In genomic region chr7:37735707-37736412, GRCm38 (mm10) we compare ENCODE assay signal across 16 mouse cellular contexts. TPM values are rescaled to one million over a fixed set of nuclear protein-coding genes. Genes with fewer than 3 reads are reported as not detected.
DNase-seq lines count a peak whose midpoint lies in the region; ATAC-seq and TF ChIP-seq lines count a peak whose summit lies in the region.
"Had no signal": no experiment of that assay in that cellular context is flagged by ENCODE, and none has a peak within 500 bp of the region (broad histone marks: within the 10 kb centered on the region; RNA-seq: fewer than 3 reads in every experiment).

No protein-coding gene starts in this region.

- WGBS in heart, embryonic 10.5 days: 39% methylated on average over 7 of the region's 7 CpGs
- WGBS in heart, adult 2 months: 50% methylated on average over 7 of the region's 7 CpGs
- WGBS in forebrain, embryonic 14.5 days: 50% methylated on average over 7 of the region's 7 CpGs
- 22% methylated on average over 7 of the region's 7 CpGs for WGBS in hindbrain, embryonic 16.5 days
- 29% methylated on average over 7 of the region's 7 CpGs for WGBS in midbrain, postnatal 0 days

- TF ChIP-seq POLR2A in heart, adult 2 months (IDR thresholded peaks at IDR 0.05; ENCODE audit: insufficient read depth, low read depth, low read length): no peak

- H3K9me3 ChIP-seq in heart, embryonic 10.5 days: no peaks in the 10 kb centered on the region
- no peaks in the 10 kb centered on the region for H3K9me3 ChIP-seq in forebrain, embryonic 14.5 days (replicated peaks; ENCODE audit: control insufficient read depth, low read length)
- no peaks in the 10 kb centered on the region for H3K9me3 ChIP-seq in hindbrain, embryonic 16.5 days (ENCODE audit: control insufficient read depth, low read length)
- H3K9me3 ChIP-seq in midbrain, postnatal 0 days (ENCODE audit: low read length): no peaks in the 10 kb centered on the region
- H3K9me3 ChIP-seq: lung, embryonic 15.5 days; megakaryocyte, embryonic 14.5 days had no signal

- intact Hi-C loops in heart, adult 2 months (cut with DNase I): no loop called here
- intact Hi-C loops in left cerebral cortex, postnatal 14 days (cut with DNase I): no loop called here

- peaks cover 25% of the 10 kb centered on the region for H3K4me1 ChIP-seq in heart, embryonic 10.5 days
- H3K4me1 ChIP-seq in heart, adult 2 months (ENCODE audit: control insufficient read depth, insufficient read depth, low read length): no peaks in the 10 kb centered on the region
- H3K4me1 ChIP-seq in forebrain, embryonic 14.5 days (ENCODE audit: control insufficient read depth, insufficient read depth, low read length): peaks cover 25% of the 10 kb centered on the region
- H3K4me1 ChIP-seq in hindbrain, embryonic 16.5 days (ENCODE audit: control insufficient read depth, insufficient read depth, low read depth, low read length): peaks cover 13% of the 10 kb centered on the region
- 0 out of 2 replicates have a peak, but pooled peaks cover 3% of the 10 kb centered on the region for H3K4me1 ChIP-seq in midbrain, postnatal 0 days (ENCODE audit: insufficient read depth, low read length)
- H3K4me1 ChIP-seq: lung, embryonic 15.5 days; megakaryocyte, embryonic 14.5 days had no signal

- no peak overlapping the region for H3K4me3 ChIP-seq in heart, embryonic 10.5 days
- H3K4me3 ChIP-seq in heart, adult 2 months: no peak overlapping the region
- H3K4me3 ChIP-seq in forebrain, embryonic 14.5 days (ENCODE audit: low read depth, low read length): no peak overlapping the region
- H3K4me3 ChIP-seq in hindbrain, embryonic 16.5 days (ENCODE audit: low read length): no peak overlapping the region
- H3K4me3 ChIP-seq in midbrain, postnatal 0 days (ENCODE audit: low read depth, low read length): no peak overlapping the region
- H3K4me3 ChIP-seq: lung, embryonic 15.5 days; megakaryocyte, embryonic 14.5 days had no signal

- TF ChIP-seq CTCF in heart, adult 2 months (IDR thresholded peaks at IDR 0.05): no peak
- TF ChIP-seq CTCF in midbrain, postnatal 0 days (IDR thresholded peaks at IDR 0.05): no peak

- no peak overlapping the region for H3K9ac ChIP-seq in heart, adult 2 months (ENCODE audit: low read depth, low read length)
- H3K9ac ChIP-seq in forebrain, embryonic 14.5 days (ENCODE audit: low read length): no peak overlapping the region
- no peak overlapping the region for H3K9ac ChIP-seq in hindbrain, embryonic 16.5 days (ENCODE audit: low read depth, low read length)
- H3K9ac ChIP-seq in midbrain, postnatal 0 days (replicated peaks; ENCODE audit: low read length, poor library complexity, severe bottlenecking): no peak overlapping the region
- H3K9ac ChIP-seq: lung, embryonic 15.5 days had no signal

- ATAC-seq in forebrain, embryonic 14.5 days: peak; percentile 35; the same call in 1 of the 2 replicates
- ATAC-seq in hindbrain, embryonic 16.5 days: 0 out of 2 replicates have a peak, but pooled peaks have one; percentile 26
- ATAC-seq in midbrain, postnatal 0 days (ENCODE audit: low FRiP score): 0 out of 2 replicates have a peak, but pooled peaks have one; percentile 31
- ATAC-seq: intestine, embryonic 16.5 days had no signal

- no peak overlapping the region for H3K27ac ChIP-seq in heart, embryonic 10.5 days
- no peak overlapping the region for H3K27ac ChIP-seq in heart, adult 2 months
- no peak overlapping the region for H3K27ac ChIP-seq in forebrain, embryonic 14.5 days (ENCODE audit: low read depth, low read length)
- no peak overlapping the region for H3K27ac ChIP-seq in hindbrain, embryonic 16.5 days (ENCODE audit: low read depth, low read length)
- H3K27ac ChIP-seq in midbrain, postnatal 0 days (ENCODE audit: low read depth, low read length): no peak overlapping the region
- H3K27ac ChIP-seq: lung, embryonic 15.5 days had no signal

- no peaks in the 10 kb centered on the region for H3K79me2 ChIP-seq in heart, adult 2 months (replicated peaks; ENCODE audit: control insufficient read depth, insufficient read depth, low read length)

- DNase-seq in heart, embryonic 10.5 days (ENCODE audit: low spot score): peak; percentile 71
- no peak for DNase-seq in heart, adult 2 months
- DNase-seq in forebrain, embryonic 14.5 days (ENCODE audit: low spot score): no peak
- no peak for DNase-seq in midbrain, postnatal 0 days (ENCODE audit: low spot score)
- DNase-seq in cerebellum, postnatal 36 days: no peak
- no peak for DNase-seq in left cerebral cortex, postnatal 14 days (ENCODE audit: low spot score in 2 of 2)
- no peak for DNase-seq in layer of hippocampus, postnatal 14 days (ENCODE audit: low spot score in 2 of 2)
- DNase-seq: cerebellum, postnatal 25 days; kidney, postnatal 10 days; right cerebral cortex, postnatal 14 days had no signal

- peaks cover 33% of the 10 kb centered on the region for H3K27me3 ChIP-seq in heart, embryonic 10.5 days (ENCODE audit: insufficient read depth, poor library complexity, severe bottlenecking)
- no peaks in the 10 kb centered on the region for H3K27me3 ChIP-seq in heart, adult 2 months (ENCODE audit: control insufficient read depth, insufficient read depth, low read length)
- no peaks in the 10 kb centered on the region for H3K27me3 ChIP-seq in forebrain, embryonic 14.5 days (replicated peaks; ENCODE audit: control insufficient read depth, insufficient read depth, low read length)
- H3K27me3 ChIP-seq in hindbrain, embryonic 16.5 days (replicated peaks; ENCODE audit: control insufficient read depth, insufficient read depth, low read length): no peaks in the 10 kb centered on the region
- no peaks in the 10 kb centered on the region for H3K27me3 ChIP-seq in midbrain, postnatal 0 days (ENCODE audit: insufficient read depth, low read length)
- H3K27me3 ChIP-seq: lung, embryonic 15.5 days had no signal

- H3K4me2 ChIP-seq in forebrain, embryonic 14.5 days (ENCODE audit: low read length): no peak overlapping the region
- no peak overlapping the region for H3K4me2 ChIP-seq in hindbrain, embryonic 16.5 days (ENCODE audit: low read length)
- no peak overlapping the region for H3K4me2 ChIP-seq in midbrain, postnatal 0 days (ENCODE audit: low read depth, low read length, poor library complexity, severe bottlenecking)
- H3K4me2 ChIP-seq: lung, embryonic 15.5 days had no signal

- no peak for TF ChIP-seq EP300 in heart, adult 2 months (IDR thresholded peaks at IDR 0.05; ENCODE audit: insufficient read depth, low read depth, low read length)

- no peaks in the 10 kb centered on the region for H3K36me3 ChIP-seq in heart, embryonic 10.5 days
- H3K36me3 ChIP-seq in heart, adult 2 months (ENCODE audit: control insufficient read depth, insufficient read depth, low read length): no peaks in the 10 kb centered on the region
- no peaks in the 10 kb centered on the region for H3K36me3 ChIP-seq in forebrain, embryonic 14.5 days (ENCODE audit: control insufficient read depth, insufficient read depth, low read length)
- H3K36me3 ChIP-seq in hindbrain, embryonic 16.5 days (ENCODE audit: control insufficient read depth, insufficient read depth, low read length): no peaks in the 10 kb centered on the region
- H3K36me3 ChIP-seq in midbrain, postnatal 0 days (ENCODE audit: insufficient read depth, low read length): no peaks in the 10 kb centered on the region
- H3K36me3 ChIP-seq: lung, embryonic 15.5 days had no signal

RNA-seq across cellular contexts. Expression of gene Zfp536, which starts 37.6 kb away (rescaled TPM):
- 2.0 and 2.4 TPM in 2 replicates for polyA plus RNA-seq in heart, embryonic 10.5 days (2016; fragmentation: Nextera tagmentation; extraction: Ambion mirVana)
- 10 to 100 TPM in 1 of 2 experiments, 1 to 10 TPM in 1; 7.7 to 10.1 TPM for total RNA-seq in heart, adult 2 months (2021)
- 3.1 and 3.8 TPM in 2 replicates for polyA plus RNA-seq in heart, adult 2 months (2012; rRNA removed)
- 21.8 and 26.2 TPM in 2 replicates for polyA plus RNA-seq in forebrain, embryonic 14.5 days (2014; fragmentation: Nextera tagmentation; extraction: Ambion mirVana)
- 28.5 and 31.0 TPM in 2 replicates for polyA plus RNA-seq in hindbrain, embryonic 16.5 days (2015; fragmentation: Nextera tagmentation; extraction: Ambion mirVana)
- 43.1 and 48.2 TPM in 2 replicates for total RNA-seq in midbrain, postnatal 0 days (2014; rRNA removed)
- polyA plus RNA-seq in midbrain, postnatal 0 days (2015; fragmentation: Nextera tagmentation; extraction: Ambion mirVana): 14.7 and 16.4 TPM in 2 replicates
- 10 to 100 TPM; 28.7 to 30.0 TPM for total RNA-seq in left cerebral cortex, postnatal 14 days (2021)
- 10 to 100 TPM; 49.4 to 49.5 TPM for total RNA-seq in layer of hippocampus, postnatal 14 days (2021)
- total RNA-seq: liver, adult 2 months; neutrophil, adult 5-6 weeks had no signal
- polyA plus RNA-seq: liver, adult 2 months had no signal
